Mouse (Mus musculus) kidney, embryonic 15.5 days (tissue): ENCODE measurements at regions not wholly inside any gene's neighbourhood (a gene's known extent, or its start where the extent isn't known, plus 50 kb on each side); places are given as distances from the start of the nearest gene placed in this dataset.

Source experiments
- ATAC-seq: fragments of 200-750 bp; cut with Nextera tagmentation; replicated peaks from 2 replicates; pipeline ENCODE4 v1.8.0; 2017; ENCODE audit warnings: moderate TSS enrichment; ENCODE audit not compliant: low FRiP score
- H3K27ac ChIP-seq: fragments of 300-500 bp; sonication (generic); 2 replicates; pipeline ENCODE4 v1.5.1; 2015; ENCODE audit warnings: mild to moderate bottlenecking, inconsistent platforms
- H3K27me3 ChIP-seq: fragments of 300-500 bp; sonication (generic); 2 replicates; pipeline ENCODE4 v1.6.1; 2015; ENCODE audit warnings: inconsistent platforms
- H3K36me3 ChIP-seq: fragments of 300-500 bp; sonication (generic); 2 replicates; pipeline ENCODE4 v1.6.1; 2015; ENCODE audit warnings: inconsistent platforms
- H3K4me1 ChIP-seq: fragments of 300-500 bp; sonication (generic); 2 replicates; pipeline ENCODE4 v1.6.1; 2015; ENCODE audit warnings: inconsistent platforms
- H3K4me2 ChIP-seq: fragments of 300-500 bp; sonication (generic); 2 replicates; pipeline ENCODE4 v1.6.1; 2015; ENCODE audit warnings: moderate library complexity, mild to moderate bottlenecking, inconsistent platforms
- H3K4me3 ChIP-seq: fragments of 300-500 bp; sonication (generic); replicated peaks from 2 replicates; pipeline ENCODE4 v1.5.1; 2015; ENCODE audit warnings: mild to moderate bottlenecking, inconsistent platforms
- H3K9ac ChIP-seq: fragments of 300-500 bp; sonication (generic); 2 replicates; pipeline ENCODE4 v1.6.1; 2015; ENCODE audit warnings: mild to moderate bottlenecking, inconsistent platforms
- H3K9me3 ChIP-seq: fragments of 300-500 bp; sonication (generic); replicated peaks from 2 replicates; pipeline ENCODE4 v1.6.1; 2016; ENCODE audit warnings: inconsistent platforms
- WGBS: fragments of 180-500 bp; shearing (Covaris S2); methylation state at CpG from one replicate; pipeline ENCODE4 v1.1.7; 2015; ENCODE audit warnings: mixed read lengths; 5-methylcytosine and 5-hydroxymethylcytosine counted together

GRCm38 (mm10) chr3:17799120-17799519 is 149.1 kb upstream of the Cypt12 start:
- 55% methylated on average over 6 of the region's 6 CpGs for WGBS
- H3K4me2 ChIP-seq = no peak overlapping the region
- peaks cover 7% of the 10 kb centered on the region; the same call in 1 of the 2 replicates for H3K4me1 ChIP-seq
- ATAC-seq = no peak
- no peaks in the 10 kb centered on the region for H3K36me3 ChIP-seq
- no peaks in the 10 kb centered on the region for H3K9me3 ChIP-seq
- peaks cover 47% of the 10 kb centered on the region for H3K27me3 ChIP-seq
- H3K4me3 ChIP-seq = no peak overlapping the region
- H3K9ac ChIP-seq = no peak overlapping the region
- H3K27ac ChIP-seq = no peak overlapping the region

GRCm38 (mm10) chr3:17800810-17801209 is 147.4 kb upstream of the Cypt12 start:
- no peak overlapping the region for H3K4me2 ChIP-seq
- H3K27ac ChIP-seq = no peak overlapping the region
- no peak for ATAC-seq
- WGBS = 75% methylated on average over 2 of the region's 2 CpGs
- H3K9ac ChIP-seq = no peak overlapping the region
- no peak overlapping the region for H3K4me3 ChIP-seq
- no peaks in the 10 kb centered on the region for H3K4me1 ChIP-seq
- no peaks in the 10 kb centered on the region for H3K36me3 ChIP-seq
- peaks cover 30% of the 10 kb centered on the region for H3K27me3 ChIP-seq
- H3K9me3 ChIP-seq = no peaks in the 10 kb centered on the region

GRCm38 (mm10) chr3:17801479-17801878 is 146.7 kb upstream of the Cypt12 start:
- ATAC-seq = no peak
- no peak overlapping the region for H3K4me2 ChIP-seq
- H3K9me3 ChIP-seq = no peaks in the 10 kb centered on the region
- H3K27ac ChIP-seq = no peak overlapping the region
- no peak overlapping the region for H3K9ac ChIP-seq
- H3K36me3 ChIP-seq = no peaks in the 10 kb centered on the region
- 81% methylated on average over 5 of the region's 5 CpGs for WGBS
- no peak overlapping the region for H3K4me3 ChIP-seq
- H3K4me1 ChIP-seq = no peaks in the 10 kb centered on the region
- H3K27me3 ChIP-seq = peaks cover 24% of the 10 kb centered on the region

GRCm38 (mm10) chr3:17805185-17805584 is 143.0 kb upstream of the Cypt12 start:
- H3K4me1 ChIP-seq = no peaks in the 10 kb centered on the region
- ATAC-seq = no peak
- H3K9ac ChIP-seq = no peak overlapping the region
- WGBS = 67% methylated on average over 1 of the region's 1 CpGs
- no peak overlapping the region for H3K4me3 ChIP-seq
- H3K36me3 ChIP-seq = no peaks in the 10 kb centered on the region
- no peaks in the 10 kb centered on the region for H3K9me3 ChIP-seq
- H3K4me2 ChIP-seq = no peak overlapping the region
- H3K27me3 ChIP-seq = 0 out of 2 replicates have a peak, but pooled peaks cover 3% of the 10 kb centered on the region
- no peak overlapping the region for H3K27ac ChIP-seq

- 0 out of 2 replicates have a peak, but pooled peaks cover 3% of the 10 kb centered on the region for H3K27me3 ChIP-seq
- no peaks in the 10 kb centered on the region for H3K9me3 ChIP-seq
- no peak overlapping the region for H3K27ac ChIP-seq
- H3K4me1 ChIP-seq = no peaks in the 10 kb centered on the region
- no peak for ATAC-seq
- 67% methylated on average over 6 of the region's 6 CpGs for WGBS
- no peaks in the 10 kb centered on the region for H3K36me3 ChIP-seq
- no peak overlapping the region for H3K4me3 ChIP-seq
- H3K4me2 ChIP-seq = no peak overlapping the region
- no peak overlapping the region for H3K9ac ChIP-seq
Observed at GRCm38 (mm10) chr3:17811290-17811689, 136.9 kb upstream of the Cypt12 start.

GRCm38 (mm10) chr3:17824201-17824600 is 124.0 kb upstream of the Cypt12 start:
- WGBS = 57% methylated on average over 3 of the region's 3 CpGs
- Histone ChIP-seq H3K4me1 (no peaks in the 10 kb centered on the region), H3K9me3 (no peaks in the 10 kb centered on the region), H3K4me2 (no peak overlapping the region), H3K27ac (no peak overlapping the region), H3K27me3 (no peaks in the 10 kb centered on the region), H3K36me3 (no peaks in the 10 kb centered on the region), H3K4me3 (no peak overlapping the region), H3K9ac (no peak overlapping the region)
- ATAC-seq = no peak

- Histone ChIP-seq H3K9ac (no peak overlapping the region), H3K36me3 (no peaks in the 10 kb centered on the region), H3K27me3 (no peaks in the 10 kb centered on the region), H3K4me1 (no peaks in the 10 kb centered on the region), H3K27ac (no peak overlapping the region), H3K9me3 (no peaks in the 10 kb centered on the region), H3K4me2 (no peak overlapping the region), H3K4me3 (no peak overlapping the region)
- 51% methylated on average over 4 of the region's 4 CpGs for WGBS
- ATAC-seq = no peak
Observed at GRCm38 (mm10) chr3:17824662-17825061, 123.5 kb upstream of the Cypt12 start.

GRCm38 (mm10) chr3:17825254-17825890 is 122.8 kb upstream of the Cypt12 start:
- no peak for ATAC-seq
- H3K9me3 ChIP-seq = no peaks in the 10 kb centered on the region

GRCm38 (mm10) chr3:17834706-17835105 is 113.5 kb upstream of the Cypt12 start:
- ATAC-seq = no peak
- Histone ChIP-seq H3K27me3 (no peaks in the 10 kb centered on the region), H3K4me2 (no peak overlapping the region), H3K27ac (no peak overlapping the region), H3K9ac (no peak overlapping the region), H3K4me3 (no peak overlapping the region), H3K36me3 (no peaks in the 10 kb centered on the region), H3K9me3 (no peaks in the 10 kb centered on the region), H3K4me1 (no peaks in the 10 kb centered on the region)
- WGBS = 36% methylated on average over 1 of the region's 1 CpGs

More at GRCm38 (mm10) chr3:17825254-17825890, 122.8 kb upstream of the Cypt12 start:
- H3K4me2 ChIP-seq = no peak overlapping the region
- H3K4me3 ChIP-seq = no peak overlapping the region
- no peak overlapping the region for H3K9ac ChIP-seq
- H3K27ac ChIP-seq = no peak overlapping the region
- WGBS = 54% methylated on average over 3 of the region's 3 CpGs
- H3K4me1 ChIP-seq = no peaks in the 10 kb centered on the region
- no peaks in the 10 kb centered on the region for H3K36me3 ChIP-seq
- no peaks in the 10 kb centered on the region for H3K27me3 ChIP-seq

- H3K9me3 ChIP-seq = no peaks in the 10 kb centered on the region
- no peaks in the 10 kb centered on the region for H3K27me3 ChIP-seq
- H3K9ac ChIP-seq = no peak overlapping the region
- H3K36me3 ChIP-seq = no peaks in the 10 kb centered on the region
- no peak for ATAC-seq
- H3K27ac ChIP-seq = no peak overlapping the region
- no peaks in the 10 kb centered on the region for H3K4me1 ChIP-seq
- 75% methylated on average over 7 of the region's 7 CpGs for WGBS
- no peak overlapping the region for H3K4me2 ChIP-seq
- no peak overlapping the region for H3K4me3 ChIP-seq
Observed at GRCm38 (mm10) chr3:17847609-17848008, 100.6 kb upstream of the Cypt12 start.

- no peak for ATAC-seq
- Histone ChIP-seq H3K9ac (no peak overlapping the region), H3K9me3 (no peaks in the 10 kb centered on the region), H3K4me3 (no peak overlapping the region), H3K4me2 (no peak overlapping the region), H3K4me1 (no peaks in the 10 kb centered on the region), H3K27me3 (no peaks in the 10 kb centered on the region), H3K36me3 (no peaks in the 10 kb centered on the region), H3K27ac (no peak overlapping the region)
Observed at GRCm38 (mm10) chr3:17848181-17848580, 100.0 kb upstream of the Cypt12 start.

- H3K36me3 ChIP-seq = no peaks in the 10 kb centered on the region
- no peak overlapping the region for H3K27ac ChIP-seq
- no peak overlapping the region for H3K4me2 ChIP-seq
- H3K4me1 ChIP-seq = no peaks in the 10 kb centered on the region
- H3K9me3 ChIP-seq = no peaks in the 10 kb centered on the region
- no peak for ATAC-seq
- 58% methylated on average over 3 of the region's 3 CpGs for WGBS
- no peaks in the 10 kb centered on the region for H3K27me3 ChIP-seq
- no peak overlapping the region for H3K9ac ChIP-seq
- no peak overlapping the region for H3K4me3 ChIP-seq
Observed at GRCm38 (mm10) chr3:17862367-17862766, 85.8 kb upstream of the Cypt12 start.

- WGBS = 69% methylated on average over 4 of the region's 4 CpGs
- H3K9ac ChIP-seq = no peak overlapping the region
- no peaks in the 10 kb centered on the region for H3K4me1 ChIP-seq
- ATAC-seq = no peak
- H3K27ac ChIP-seq = no peak overlapping the region
- H3K27me3 ChIP-seq = no peaks in the 10 kb centered on the region
- H3K9me3 ChIP-seq = no peaks in the 10 kb centered on the region
- H3K36me3 ChIP-seq = no peaks in the 10 kb centered on the region
- no peak overlapping the region for H3K4me3 ChIP-seq
- no peak overlapping the region for H3K4me2 ChIP-seq
Observed at GRCm38 (mm10) chr3:17865112-17865511, 83.1 kb upstream of the Cypt12 start.
